Mouse (Mus musculus) megakaryocyte, adult 5-6 weeks (primary cell): ENCODE data around the gene Arhgef2. TPM values are rescaled to one million over a fixed set of nuclear protein-coding genes. Genes with fewer than 3 reads are reported as not detected.
A peak's percentile ranks its signal among the peaks of the same experiment; 100 is the strongest.
"Not testable (repeated sequence)": the region's sequence is repeated elsewhere in the genome, so short reads cannot be mapped to it uniquely, and the experiment has no call there.

ENCODE experiments used
- ATAC-seq: 2 replicates; pipeline ENCODE4 v1.8.0; 2016; ENCODE audit warnings: mild to moderate bottlenecking, inconsistent platforms; ENCODE audit not compliant: poor library complexity, severe bottlenecking
- total RNA-seq, 2 experiments: library from RNA; stranded (forward) in 1 of 2; stranded (reverse) in 1 of 2; fragments of 153-499, 151-499 nt in 1 of 2; fragments of 221-1000, 200-1000 nt in 1 of 2; gene quantifications; 2 replicates each; pipeline versions ENCODE4 v1.2.3 to v1.2.4; 2015 to 2017

Gene Arhgef2
- total RNA-seq, 2 experiments from 2014 or later = 49.6 to 71.1 TPM

GRCm38 (mm10) chr3:88590246-88590645 is 15.5 kb upstream of the Arhgef2 start:
- no peak for ATAC-seq

DNA sequence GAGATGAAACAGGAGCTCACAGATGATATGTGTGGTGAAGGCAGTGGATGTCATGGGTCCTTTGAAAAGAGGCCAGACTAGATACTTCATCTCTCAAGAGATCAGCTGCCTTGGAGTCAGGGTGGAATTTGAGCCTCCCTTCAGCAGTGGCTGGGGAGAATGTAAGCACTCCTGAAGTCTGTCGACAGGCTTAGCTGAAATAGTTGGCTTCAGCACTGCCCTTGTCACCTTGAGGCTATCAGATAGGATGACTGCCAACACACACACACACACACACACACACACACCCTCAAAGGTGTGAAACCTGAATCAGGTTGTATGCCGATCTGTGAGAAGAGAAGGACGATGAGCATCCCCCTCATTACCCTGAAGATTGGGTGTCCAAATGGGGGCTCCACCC is 14.7 kb upstream of the Arhgef2 start:
- ATAC-seq = no peak

GRCm38 (mm10) chr3:88591950-88592731 is 13.6 kb upstream of the Arhgef2 start:
- peak; percentile 73 for ATAC-seq

GRCm38 (mm10) chr3:88592942-88593576 is 12.7 kb upstream of the Arhgef2 start:
- ATAC-seq = peak; percentile 74

DNA sequence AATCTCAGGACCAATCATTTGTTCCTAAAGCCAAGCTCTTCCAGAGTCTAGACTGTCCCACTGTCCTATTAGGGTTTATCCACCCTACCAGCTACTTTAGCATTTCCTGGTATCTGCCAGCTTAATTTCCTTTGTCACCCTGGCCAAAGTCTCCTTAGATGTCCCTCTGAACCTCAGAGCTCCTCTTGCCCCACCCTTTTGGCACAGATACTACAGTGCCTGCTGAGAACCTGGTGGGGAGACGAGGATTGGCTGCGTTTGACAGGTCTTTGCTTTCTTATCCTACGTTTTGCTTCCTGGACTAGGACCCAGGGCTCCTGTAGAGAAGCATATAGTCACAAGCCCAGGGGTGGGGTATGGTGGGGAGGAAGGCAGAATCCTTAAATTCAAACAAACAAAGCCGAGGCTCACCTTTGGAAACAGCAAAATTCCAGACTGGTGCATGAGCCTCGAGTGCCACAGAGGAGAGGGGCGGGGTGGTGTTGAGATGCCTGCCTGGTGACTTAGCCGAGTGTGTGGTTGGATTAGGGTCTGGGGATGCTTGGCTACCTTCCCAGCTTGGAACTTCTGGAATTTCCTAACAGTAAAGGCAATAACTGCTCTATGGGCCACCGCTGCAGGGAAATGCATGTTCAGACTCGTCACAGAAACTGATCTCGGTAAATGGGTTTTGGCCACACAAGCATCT is 11.7 kb upstream of the Arhgef2 start:
- no peak for ATAC-seq

GRCm38 (mm10) chr3:88596547-88596946 is 9.2 kb upstream of the Arhgef2 start:
- ATAC-seq = not testable (repeated sequence)

DNA sequence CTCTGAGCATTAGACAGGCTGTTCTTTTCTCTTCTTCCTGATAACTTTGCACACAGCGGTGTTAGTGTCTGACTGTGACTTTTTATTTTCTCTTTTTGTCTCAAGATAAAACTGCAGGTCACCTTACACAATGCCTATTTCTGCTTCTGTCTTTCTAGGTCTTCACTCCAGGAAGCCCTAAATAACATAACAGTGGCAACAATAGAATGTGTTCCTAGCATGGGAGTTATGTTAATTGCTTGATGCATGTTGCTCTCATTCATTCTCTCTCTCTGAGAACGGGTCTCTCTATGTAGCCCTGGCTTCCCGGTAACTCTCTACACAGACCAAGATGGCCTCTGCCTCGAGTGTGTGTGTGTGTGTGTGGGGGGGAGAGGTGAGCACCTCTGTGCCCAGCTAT is 3.3 kb upstream of the Arhgef2 start:
- no peak for ATAC-seq

DNA sequence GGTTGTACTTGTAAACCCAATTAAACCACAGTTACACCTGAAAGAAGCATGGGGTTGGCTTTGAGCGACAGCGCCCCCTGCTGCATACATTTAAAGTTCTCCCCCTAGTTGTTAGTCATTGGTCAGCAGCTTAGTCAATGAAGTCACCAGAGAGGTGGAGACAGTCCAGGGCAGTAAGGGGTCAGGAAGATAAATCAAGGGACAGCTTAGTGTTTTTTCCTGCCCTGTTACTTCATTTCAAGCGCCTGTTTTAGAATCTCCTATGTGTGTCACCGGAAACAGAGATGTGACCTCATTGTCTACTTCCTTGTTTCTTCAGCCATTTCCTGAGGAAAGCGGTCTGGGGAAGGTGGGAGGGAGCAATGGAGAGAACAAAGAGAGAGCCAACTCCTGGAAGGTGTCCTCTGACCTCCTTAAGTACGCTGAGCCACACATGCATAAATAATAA is 2.0 kb upstream of the Arhgef2 start:
- peak; percentile 72 for ATAC-seq

DNA sequence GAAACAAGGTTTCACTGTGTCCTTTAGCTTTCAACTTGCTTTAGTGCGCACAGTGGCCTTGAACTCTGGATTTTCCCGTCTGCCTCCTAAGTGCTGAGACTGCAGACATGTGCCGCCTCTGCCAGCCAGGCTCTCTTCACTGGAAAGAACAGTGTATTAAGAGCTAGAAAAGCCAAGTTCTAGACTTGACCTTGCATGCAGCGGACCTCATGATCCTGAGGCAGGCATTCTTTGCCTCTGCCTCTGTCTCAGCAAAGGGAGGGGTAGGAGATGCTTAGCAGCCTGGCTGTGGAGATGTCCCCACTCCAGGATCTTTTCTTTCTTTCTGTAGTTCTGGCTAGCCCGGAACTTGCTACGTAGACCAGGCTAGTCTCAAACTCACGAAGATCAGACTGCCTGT is 903 bp upstream of the Arhgef2 start:
- ATAC-seq = no peak

GRCm38 (mm10) chr3:88607065-88607757 is 1.4 kb downstream of the Arhgef2 start:
- ATAC-seq = peak; percentile 95

DNA sequence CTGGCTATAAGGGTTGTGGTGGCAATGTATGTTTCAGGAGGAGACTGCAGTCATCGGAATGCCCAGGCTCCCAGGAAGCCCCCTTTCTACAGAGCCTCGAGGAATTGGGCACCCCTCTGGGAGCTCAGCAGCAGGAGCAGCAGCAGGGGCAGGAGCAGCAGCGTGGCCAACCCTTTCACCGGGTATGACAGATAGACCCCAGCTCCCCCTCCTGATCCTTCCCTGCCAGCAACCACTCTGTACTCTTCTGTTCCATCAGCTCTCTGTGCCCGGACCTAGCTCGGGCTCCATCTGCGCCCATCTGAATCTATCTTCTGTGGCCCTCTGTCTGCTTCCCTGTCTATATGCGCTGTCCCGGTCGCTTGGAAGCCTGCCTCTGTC is 2.0 kb downstream of the Arhgef2 start:
- ATAC-seq = no peak

DNA sequence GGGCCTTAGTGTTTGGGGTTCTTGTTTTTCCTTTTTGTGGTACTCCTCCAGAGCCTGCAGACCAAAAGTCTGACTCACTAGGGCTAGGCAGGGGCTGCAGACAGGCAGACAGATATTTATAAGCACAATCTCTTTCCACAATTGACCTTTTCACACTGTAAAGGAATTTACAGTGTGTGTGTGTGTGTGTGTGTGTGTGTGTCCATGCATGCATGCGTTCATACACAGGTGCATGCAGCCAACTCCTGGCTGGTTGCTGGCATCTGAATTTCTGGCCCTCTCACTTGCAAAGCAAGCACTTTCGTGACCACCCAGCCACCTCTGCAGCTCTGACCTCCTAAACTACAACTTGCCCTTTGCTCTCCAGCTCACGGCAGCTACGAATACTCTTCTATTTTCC is 3.3 kb downstream of the Arhgef2 start:
- no peak for ATAC-seq

DNA sequence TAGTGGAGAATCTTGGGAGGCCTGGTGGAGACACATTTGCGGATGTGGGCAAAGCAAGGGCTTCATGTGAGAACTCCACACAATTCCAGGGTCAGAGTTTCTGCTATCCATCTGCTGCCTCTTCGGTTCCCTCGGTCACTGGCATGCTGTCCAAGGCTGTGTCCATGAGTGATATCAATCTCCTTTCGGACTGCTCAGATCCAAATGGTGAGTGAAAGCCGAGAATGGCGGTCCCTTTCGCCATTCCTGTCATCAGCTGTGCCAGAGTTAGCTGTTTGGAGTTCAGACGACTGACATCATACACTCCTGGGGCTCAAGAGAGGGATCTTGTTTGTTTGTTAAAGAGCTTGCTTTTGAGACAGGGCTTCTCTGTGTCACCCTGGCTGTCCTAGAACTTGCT is 8.7 kb downstream of the Arhgef2 start:
- no peak for ATAC-seq

DNA sequence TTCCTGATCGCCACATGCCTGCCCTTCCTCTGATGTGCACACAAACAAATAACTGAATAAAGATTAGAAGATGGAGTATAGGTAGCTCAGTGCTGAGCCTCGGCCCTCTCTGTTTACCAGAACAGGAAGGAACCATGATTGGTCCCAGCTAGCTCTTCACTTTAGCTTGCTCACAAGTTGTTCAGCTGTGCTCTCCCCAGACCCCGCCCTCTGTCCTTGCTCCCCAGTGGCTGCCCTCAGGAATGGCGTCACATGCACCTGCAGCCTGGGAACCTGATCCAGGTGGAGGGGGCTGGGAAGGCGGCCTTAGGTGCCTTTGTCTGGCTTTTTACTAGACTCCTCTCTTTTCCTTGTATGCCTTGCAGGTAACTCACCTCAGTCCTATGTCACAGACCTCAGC is 9.4 kb downstream of the Arhgef2 start:
- ATAC-seq = no peak

- ATAC-seq = no peak
Observed at GRCm38 (mm10) chr3:88615902-88616391, 10.2 kb downstream of the Arhgef2 start.

- ATAC-seq = no peak
Observed at GRCm38 (mm10) chr3:88616951-88617500, 11.3 kb downstream of the Arhgef2 start.

DNA sequence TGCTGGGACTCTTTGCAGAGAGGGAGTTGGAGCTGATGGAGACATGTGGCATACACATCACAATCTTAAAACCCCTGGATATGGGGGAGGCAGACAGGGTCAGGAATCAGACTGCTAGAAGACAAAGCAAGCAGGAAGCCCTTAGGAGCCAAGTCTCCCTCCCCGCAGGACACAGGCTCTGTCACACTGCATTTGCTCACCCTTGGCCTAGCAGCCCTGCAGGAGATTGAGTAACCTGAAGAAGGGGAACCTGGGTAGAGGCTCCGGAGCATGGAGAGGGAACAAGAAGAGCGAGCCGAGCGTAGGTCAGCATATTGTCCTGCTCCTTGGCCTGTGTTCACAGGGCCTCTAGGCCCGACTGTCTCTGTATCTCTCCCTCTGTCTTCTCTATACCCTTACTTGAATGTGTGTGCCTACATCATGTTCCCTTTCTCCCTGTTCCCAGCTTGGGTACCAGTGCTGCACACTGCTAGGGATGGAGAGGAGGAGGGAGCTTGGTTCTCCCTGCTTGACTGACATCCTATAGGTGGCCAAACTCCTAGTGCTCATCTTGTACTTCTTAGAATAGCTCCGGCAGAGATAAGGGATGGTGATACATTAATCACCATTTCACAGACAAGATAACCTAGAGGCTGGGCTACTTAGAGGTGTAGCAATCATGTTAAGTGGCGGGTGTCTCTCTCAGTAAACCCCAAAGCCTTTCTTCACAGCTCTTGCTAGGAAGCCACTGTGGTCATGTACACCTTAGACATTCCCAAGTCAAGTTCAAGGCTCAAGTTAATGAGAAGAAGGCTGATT is 12.5 kb downstream of the Arhgef2 start:
- ATAC-seq = peak; percentile 68

- ATAC-seq = no peak
Observed at GRCm38 (mm10) chr3:88619113-88620097, 13.6 kb downstream of the Arhgef2 start.
